Mouse (Mus musculus) limb, embryonic 14.5 days (tissue): ENCODE data around the gene Duoxa2. TPM values are rescaled to one million over a fixed set of nuclear protein-coding genes. Genes with fewer than 3 reads are reported as not detected.
A peak's percentile ranks its signal among the peaks of the same experiment; 100 is the strongest.

ENCODE experiments used
- ATAC-seq: fragments of 200-750 bp; cut with Nextera tagmentation; 2 replicates; pipeline ENCODE4 v1.8.0; 2017; ENCODE audit warnings: low read depth, moderate number of reproducible peaks, moderate TSS enrichment; ENCODE audit not compliant: low FRiP score
- DNase-seq: peaks from one replicate; pipeline ENCODE4 v3.0.0-alpha.2; 2015; ENCODE audit warnings: low spot score
- H3K27ac ChIP-seq: fragments of 300-500 bp; sonication (generic); replicated peaks from 2 replicates; pipeline ENCODE4 v1.5.1; 2014; ENCODE audit warnings: low read depth, mild to moderate bottlenecking, low read length, moderate library complexity, mixed read lengths
- H3K27me3 ChIP-seq: fragments of 300-500 bp; sonication (generic); 2 replicates; pipeline ENCODE4 v1.6.1; 2014; ENCODE audit warnings: low read length, mixed read lengths; ENCODE audit not compliant: control insufficient read depth, insufficient read depth
- H3K36me3 ChIP-seq: fragments of 300-500 bp; sonication (generic); 2 replicates; pipeline ENCODE4 v1.6.1; 2014; ENCODE audit warnings: mild to moderate bottlenecking, low read length, moderate library complexity, mixed read lengths; ENCODE audit not compliant: control insufficient read depth, insufficient read depth
- H3K4me1 ChIP-seq: fragments of 300-500 bp; sonication (generic); 2 replicates; pipeline ENCODE4 v1.6.1; 2014; ENCODE audit warnings: antibody characterized with exemption, low read length, mixed read lengths; ENCODE audit not compliant: control insufficient read depth, insufficient read depth
- H3K4me2 ChIP-seq: fragments of 300-500 bp; sonication (generic); replicated peaks from 2 replicates; pipeline ENCODE4 v1.6.1; 2014; ENCODE audit warnings: low read depth, mild to moderate bottlenecking, low read length, moderate library complexity; ENCODE audit not compliant: severe bottlenecking
- H3K4me3 ChIP-seq: fragments of 300-500 bp; sonication (generic); replicated peaks from 2 replicates; pipeline ENCODE4 v1.5.1; 2014; ENCODE audit warnings: low read length
- H3K9ac ChIP-seq: fragments of 300-500 bp; sonication (generic); 2 replicates; pipeline ENCODE4 v1.6.1; 2014; ENCODE audit warnings: mild to moderate bottlenecking, low read depth, low read length, moderate library complexity; ENCODE audit not compliant: severe bottlenecking
- H3K9me3 ChIP-seq: fragments of 300-500 bp; sonication (generic); 2 replicates; pipeline ENCODE4 v1.6.1; 2016; ENCODE audit warnings: low read length; ENCODE audit not compliant: control insufficient read depth
- POLR2A ChIP-seq: fragments of 200-500 bp; IDR thresholded peaks from 2 replicates; pipeline ENCODE4 v1.8.0; 2012; ENCODE audit warnings: inconsistent platforms, mild to moderate bottlenecking, moderate library complexity, borderline replicate concordance; ENCODE audit not compliant: insufficient read depth, insufficient read length; ENCODE audit errors: extremely low read depth
- WGBS: fragments of 180-500 bp; shearing (Covaris S2); extraction: QIAGEN DNeasy Blood & Tissue Kit; methylation state at CpG from one replicate; pipeline ENCODE4 v1.1.7; 2014; 5-methylcytosine and 5-hydroxymethylcytosine counted together
- polyA plus RNA-seq, 2 experiments: library from polyadenylated mRNA; depleted of rRNA in 1 of 2; stranded (reverse) in 1 of 2; unstranded in 1 of 2; fragments of >200 nt; fragmentation: Nextera tagmentation in 1 of 2; extraction: Ambion mirVana in 1 of 2; gene quantifications; 2 replicates each; pipeline versions ENCODE4 v1.2.1 to v1.2.3; 2012 to 2014

Gene Duoxa2
- polyA plus RNA-seq, 2 experiments: 0.18 to 0.41 TPM

GRCm38 (mm10) chr2:122278769-122279168 lies 19.9 kb upstream of the Duoxa2 start:
- ATAC-seq: no peak
- no peak for DNase-seq
- Histone ChIP-seq H3K4me2 (no peak overlapping the region), H3K9me3 (no peaks in the 10 kb centered on the region), H3K27me3 (no peaks in the 10 kb centered on the region), H3K9ac (no peak overlapping the region), H3K4me1 (no peaks in the 10 kb centered on the region), H3K36me3 (no peaks in the 10 kb centered on the region), H3K27ac (no peak overlapping the region), H3K4me3 (no peak overlapping the region)
- 91% methylated on average over 3 of the region's 3 CpGs for WGBS
- TF ChIP-seq POLR2A: no peak

GRCm38 (mm10) chr2:122284091-122284490 lies 14.6 kb upstream of the Duoxa2 start:
- Histone ChIP-seq H3K4me2 (no peak overlapping the region), H3K4me3 (no peak overlapping the region), H3K9ac (no peak overlapping the region), H3K9me3 (no peaks in the 10 kb centered on the region), H3K4me1 (no peaks in the 10 kb centered on the region), H3K27me3 (no peaks in the 10 kb centered on the region), H3K27ac (no peak overlapping the region), H3K36me3 (no peaks in the 10 kb centered on the region)
- no peak for ATAC-seq
- no peak for DNase-seq
- no peak for TF ChIP-seq POLR2A
- 83% methylated on average over 9 of the region's 9 CpGs for WGBS

GRCm38 (mm10) chr2:122286137-122286536 lies 12.6 kb upstream of the Duoxa2 start:
- no peaks in the 10 kb centered on the region for H3K9me3 ChIP-seq
- no peak for DNase-seq
- no peaks in the 10 kb centered on the region for H3K36me3 ChIP-seq
- H3K9ac ChIP-seq: no peak overlapping the region
- TF ChIP-seq POLR2A: no peak
- H3K4me1 ChIP-seq: no peaks in the 10 kb centered on the region
- no peak overlapping the region for H3K27ac ChIP-seq
- H3K4me2 ChIP-seq: no peak overlapping the region
- no peaks in the 10 kb centered on the region for H3K27me3 ChIP-seq
- no peak overlapping the region for H3K4me3 ChIP-seq
- WGBS: 70% methylated on average over 7 of the region's 7 CpGs
- ATAC-seq: no peak

- Histone ChIP-seq H3K27ac (no peak overlapping the region), H3K4me3 (no peak overlapping the region), H3K4me2 (no peak overlapping the region), H3K9ac (no peak overlapping the region), H3K4me1 (0 out of 2 replicates have a peak, but pooled peaks cover 4% of the 10 kb centered on the region), H3K27me3 (peaks cover 58% of the 10 kb centered on the region), H3K9me3 (no peaks in the 10 kb centered on the region), H3K36me3 (no peaks in the 10 kb centered on the region)
- 7% methylated on average over 7 of the region's 7 CpGs for WGBS
- no peak for ATAC-seq
- TF ChIP-seq POLR2A: no peak
- DNase-seq: no peak
Measured at GRCm38 (mm10) chr2:122294916-122295315, 3.8 kb upstream of the Duoxa2 start.

- Histone ChIP-seq H3K9me3 (no peaks in the 10 kb centered on the region), H3K27me3 (peaks cover 84% of the 10 kb centered on the region), H3K9ac (no peak overlapping the region), H3K4me2 (peak overlapping the region; percentile 6), H3K4me3 (peak overlapping the region; percentile 1; the same call in 1 of the 2 replicates), H3K27ac (no peak overlapping the region), H3K4me1 (peaks cover 21% of the 10 kb centered on the region), H3K36me3 (no peaks in the 10 kb centered on the region)
- TF ChIP-seq POLR2A: no peak
- 2% methylated on average over 35 of the region's 35 CpGs for WGBS
- ATAC-seq (no peak), DNase-seq (no peak)
Measured at GRCm38 (mm10) chr2:122297271-122298095, 1.2 kb upstream of the Duoxa2 start.
